Mouse (Mus musculus) heart, embryonic 16.5 days (tissue): ENCODE measurements around the gene Atg101. TPM values are rescaled to one million over a fixed set of nuclear protein-coding genes. Genes with fewer than 3 reads are reported as not detected.

Experiments used
- ATAC-seq: fragments of 200-750 bp; cut with Nextera tagmentation; replicated peaks from 2 replicates; pipeline ENCODE4 v1.8.0; 2017; ENCODE audit warnings: moderate number of reproducible peaks; ENCODE audit not compliant: insufficient read depth, low FRiP score; ENCODE audit errors: extremely low read depth
- H3K27ac ChIP-seq: fragments of 300-500 bp; sonication (generic); 2 replicates; pipeline ENCODE4 v1.5.1; 2014; ENCODE audit warnings: mild to moderate bottlenecking, low read length, control low read depth, moderate library complexity
- H3K27me3 ChIP-seq: fragments of 300-500 bp; sonication (generic); 2 replicates; pipeline ENCODE4 v1.6.1; 2014; ENCODE audit warnings: low read length, mixed read lengths; ENCODE audit not compliant: control insufficient read depth, insufficient read depth
- H3K36me3 ChIP-seq: fragments of 300-500 bp; sonication (generic); 2 replicates; pipeline ENCODE4 v1.6.1; 2014; ENCODE audit not compliant: control insufficient read depth, insufficient read depth
- H3K4me1 ChIP-seq: fragments of 300-500 bp; sonication (generic); 2 replicates; pipeline ENCODE4 v1.6.1; 2014; ENCODE audit warnings: low read length, mixed read lengths; ENCODE audit not compliant: control insufficient read depth, insufficient read depth
- H3K4me2 ChIP-seq: fragments of 300-500 bp; sonication (generic); 2 replicates; pipeline ENCODE4 v1.6.1; 2014; ENCODE audit warnings: low read depth, mild to moderate bottlenecking, control low read depth, low read length
- H3K4me3 ChIP-seq: fragments of 300-500 bp; sonication (generic); 2 replicates; pipeline ENCODE4 v1.5.1; 2014; ENCODE audit warnings: mild to moderate bottlenecking, control low read depth, low read length
- H3K9ac ChIP-seq: fragments of 300-500 bp; sonication (generic); 2 replicates; pipeline ENCODE4 v1.6.1; 2014; ENCODE audit warnings: low read length, control low read depth
- H3K9me3 ChIP-seq: fragments of 300-500 bp; sonication (generic); replicated peaks from 2 replicates; pipeline ENCODE4 v1.6.1; 2016; ENCODE audit warnings: low read length; ENCODE audit not compliant: control insufficient read depth
- WGBS: fragments of 180-500 bp; shearing (Covaris S2); extraction: QIAGEN DNeasy Blood & Tissue Kit; methylation state at CpG from one replicate; pipeline ENCODE4 v1.1.7; 2014; 5-methylcytosine and 5-hydroxymethylcytosine counted together
- polyA plus RNA-seq: library from polyadenylated mRNA; unstranded; fragments of >200 nt; fragmentation: Nextera tagmentation; extraction: Ambion mirVana; gene quantifications from 2 replicates; pipeline ENCODE4 v1.2.1, GENCODE M21; 2015

The Atg101 gene
- polyA plus RNA-seq, 1 experiment from 2014 or later: 68.9 TPM

DNA sequence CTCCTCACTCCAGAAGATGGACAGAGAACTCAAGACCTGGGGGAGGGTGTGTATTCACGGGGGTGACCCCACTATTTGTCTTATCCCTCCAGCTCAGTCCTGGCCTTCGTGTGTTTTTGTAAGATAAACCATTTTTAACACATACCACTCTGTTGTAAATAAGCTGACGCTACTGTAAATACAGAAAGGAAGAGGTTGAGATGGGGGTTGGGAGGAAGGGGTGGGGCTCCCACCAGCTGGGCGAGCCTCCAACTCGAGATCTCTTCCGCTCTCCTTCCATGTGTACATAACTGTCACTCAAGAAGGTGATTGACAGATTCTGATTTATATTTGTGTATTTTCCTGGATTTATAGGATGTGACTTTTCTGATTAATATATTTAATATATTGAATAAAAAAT lies 9.7 kb upstream of the Atg101 start:
- no peak for ATAC-seq
- Histone ChIP-seq H3K36me3 (peaks cover 30% of the 10 kb centered on the region), H3K27ac (no peak overlapping the region), H3K9me3 (no peaks in the 10 kb centered on the region), H3K9ac (no peak overlapping the region), H3K27me3 (no peaks in the 10 kb centered on the region), H3K4me1 (peaks cover 4% of the 10 kb centered on the region; the same call in 1 of the 2 replicates), H3K4me2 (no peak overlapping the region), H3K4me3 (no peak overlapping the region)
- 52% methylated on average over 6 of the region's 6 CpGs for WGBS

DNA sequence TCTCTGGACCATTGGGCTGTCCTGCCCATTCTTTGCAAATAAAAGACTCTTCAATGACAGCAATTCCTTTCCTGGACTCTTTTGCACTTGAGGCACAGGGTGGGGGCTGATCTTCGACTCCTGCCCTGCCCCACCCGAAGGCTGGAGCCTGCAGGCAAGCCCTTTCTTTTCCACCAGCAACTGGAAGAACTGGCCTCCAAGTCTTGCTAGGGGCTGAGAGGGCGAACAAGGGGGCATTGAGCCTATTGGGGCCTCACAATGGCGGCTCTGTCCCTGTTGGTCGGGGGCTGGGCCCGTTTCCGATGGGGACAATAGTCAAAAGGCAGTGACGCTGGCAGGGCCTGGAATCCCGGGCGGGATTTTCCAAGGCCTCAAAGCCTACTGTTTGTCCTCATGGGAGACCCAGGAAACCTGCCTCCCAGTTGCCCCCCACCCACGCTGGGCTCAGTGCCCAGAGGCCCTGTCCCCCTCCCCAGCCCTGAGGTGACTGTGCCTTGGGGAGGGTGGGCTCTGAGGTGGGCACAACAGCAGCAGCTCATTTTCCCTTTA lies 6.6 kb upstream of the Atg101 start:
- Histone ChIP-seq H3K27ac (no peak overlapping the region), H3K4me2 (no peak overlapping the region), H3K27me3 (no peaks in the 10 kb centered on the region), H3K9ac (no peak overlapping the region), H3K4me3 (no peak overlapping the region), H3K4me1 (peaks cover 3% of the 10 kb centered on the region; the same call in 1 of the 2 replicates), H3K9me3 (no peaks in the 10 kb centered on the region), H3K36me3 (peaks cover 20% of the 10 kb centered on the region)
- no peak for ATAC-seq
- 70% methylated on average over 11 of the region's 11 CpGs for WGBS

DNA sequence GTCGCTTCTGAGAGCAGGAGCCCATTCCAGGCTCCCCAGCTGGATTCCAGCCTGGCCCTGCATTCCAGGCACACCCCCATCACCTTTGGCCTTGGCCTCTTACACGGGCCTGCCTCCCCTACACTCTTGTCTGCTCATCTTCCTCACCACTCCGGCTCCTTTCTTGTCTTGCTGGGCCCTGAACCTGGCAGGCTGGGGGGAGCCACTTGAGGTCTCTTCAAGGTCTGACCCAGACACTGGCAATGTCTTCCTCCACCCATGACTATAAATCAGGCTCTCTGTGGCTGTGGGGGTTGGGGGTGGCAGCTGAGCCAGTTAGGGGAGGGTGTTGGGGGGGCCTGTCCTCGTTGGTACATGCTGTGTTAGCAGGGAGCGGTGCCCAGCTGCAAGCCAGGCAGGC lies 5.5 kb upstream of the Atg101 start:
- WGBS: 50% methylated on average over 5 of the region's 5 CpGs
- Histone ChIP-seq H3K27me3 (no peaks in the 10 kb centered on the region), H3K36me3 (peaks cover 9% of the 10 kb centered on the region), H3K4me2 (no peak overlapping the region), H3K9ac (peak overlapping the region; percentile 16; the same call in 1 of the 2 replicates), H3K27ac (no peak overlapping the region), H3K9me3 (no peaks in the 10 kb centered on the region), H3K4me3 (no peak overlapping the region), H3K4me1 (peaks cover 7% of the 10 kb centered on the region)
- no peak for ATAC-seq

DNA sequence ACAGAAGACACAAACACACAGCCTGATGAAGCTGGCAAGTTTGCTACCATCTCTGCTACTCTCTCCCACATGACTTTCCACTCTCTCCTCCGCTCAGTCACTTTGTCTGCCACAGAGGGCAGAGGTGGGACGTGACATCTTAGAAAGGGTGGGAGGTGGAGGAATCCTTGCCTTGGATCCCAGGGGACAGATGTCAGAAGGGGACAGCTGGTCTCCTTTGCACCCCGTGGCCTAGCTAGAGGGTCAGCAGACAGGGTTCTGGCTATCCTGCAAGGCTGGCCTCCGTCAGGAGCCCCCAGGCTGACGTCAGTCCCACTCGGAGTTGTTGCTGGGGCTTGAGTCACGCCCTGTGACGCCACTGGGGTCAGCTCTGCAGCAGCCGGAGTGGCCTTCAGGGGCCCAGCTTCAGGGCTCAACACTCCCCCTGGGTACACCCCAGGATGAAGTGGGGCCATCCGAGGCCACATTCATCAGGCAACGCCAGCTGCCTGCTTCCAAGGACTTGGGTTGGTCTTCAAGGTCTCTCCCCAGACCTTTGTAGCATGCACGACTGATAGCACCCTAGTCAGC lies 4.6 kb upstream of the Atg101 start:
- no peak overlapping the region; the same call in 1 of the 2 replicates for H3K27ac ChIP-seq
- H3K4me2 ChIP-seq: no peak overlapping the region
- 58% methylated on average over 12 of the region's 12 CpGs for WGBS
- no peak for ATAC-seq
- peak overlapping the region; percentile 37; the same call in 1 of the 2 replicates for H3K9ac ChIP-seq
- H3K36me3 ChIP-seq: peaks cover under 1% of the 10 kb centered on the region
- H3K4me1 ChIP-seq: peaks cover 7% of the 10 kb centered on the region
- no peaks in the 10 kb centered on the region for H3K27me3 ChIP-seq
- H3K9me3 ChIP-seq: no peaks in the 10 kb centered on the region
- no peak overlapping the region for H3K4me3 ChIP-seq

DNA sequence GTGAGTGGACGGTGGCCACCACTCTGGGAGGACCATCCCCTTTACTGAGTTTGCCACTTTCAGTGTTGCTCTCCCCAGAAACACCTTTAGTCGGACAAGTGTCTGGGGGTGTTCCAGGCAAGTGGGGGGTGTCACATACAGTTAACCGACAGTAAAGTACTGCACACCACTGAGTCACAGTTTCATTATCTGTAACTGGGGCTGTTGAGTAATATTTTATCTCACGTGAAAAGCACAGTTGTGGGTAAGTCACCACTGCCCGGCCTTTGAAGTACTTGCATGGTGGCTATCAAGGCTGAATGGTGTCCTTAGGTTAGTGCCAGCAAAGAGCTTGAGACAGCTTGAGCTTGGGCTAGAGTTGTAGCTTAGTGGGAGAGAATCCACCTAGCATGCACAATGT lies 1.6 kb upstream of the Atg101 start:
- no peak for ATAC-seq

DNA sequence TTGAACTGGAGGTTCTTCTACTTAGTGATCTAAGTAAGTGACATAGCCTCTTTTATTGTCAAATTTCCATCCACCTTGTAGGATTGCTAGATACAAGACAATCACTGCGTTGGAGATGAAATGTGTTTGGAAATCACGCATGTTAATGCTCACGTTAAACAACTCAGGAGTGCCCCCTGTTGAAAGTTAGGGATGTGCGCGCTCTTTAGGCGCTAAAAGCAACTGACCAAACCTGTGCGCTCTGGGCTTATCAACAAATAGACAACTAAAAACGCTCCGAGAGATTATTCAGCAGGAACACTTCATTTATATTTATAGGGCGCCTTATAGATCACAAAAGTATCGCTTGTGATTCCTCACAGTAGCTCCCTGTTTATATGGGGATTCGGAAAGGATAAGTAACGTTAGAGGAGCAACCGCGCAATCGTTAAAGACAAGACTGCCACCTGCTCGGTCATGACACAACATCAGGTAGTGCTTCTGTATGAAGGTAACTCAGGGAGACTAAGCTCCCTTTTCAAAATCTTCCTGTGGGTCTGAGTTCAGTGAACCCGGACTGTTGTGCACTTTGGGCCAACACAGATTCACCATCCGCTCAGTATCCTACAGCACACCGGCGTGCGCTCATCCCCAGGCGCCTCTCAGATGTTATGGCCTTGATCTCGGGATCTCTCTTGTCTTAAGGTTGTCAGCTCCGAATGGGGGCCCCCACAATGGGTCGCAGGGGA lies 725 bp upstream of the Atg101 start:
- peak; percentile 57 for ATAC-seq

More for the DNA sequence above, 1.6 kb upstream of the Atg101 start:
- no peak overlapping the region for H3K27ac ChIP-seq
- no peak overlapping the region for H3K4me3 ChIP-seq
- WGBS: 59% methylated on average over 5 of the region's 5 CpGs
- no peak overlapping the region for H3K9ac ChIP-seq
- H3K27me3 ChIP-seq: no peaks in the 10 kb centered on the region
- H3K4me1 ChIP-seq: peaks cover 17% of the 10 kb centered on the region
- H3K4me2 ChIP-seq: no peak overlapping the region
- H3K36me3 ChIP-seq: 0 out of 2 replicates have a peak, but pooled peaks cover 5% of the 10 kb centered on the region
- no peaks in the 10 kb centered on the region for H3K9me3 ChIP-seq

DNA sequence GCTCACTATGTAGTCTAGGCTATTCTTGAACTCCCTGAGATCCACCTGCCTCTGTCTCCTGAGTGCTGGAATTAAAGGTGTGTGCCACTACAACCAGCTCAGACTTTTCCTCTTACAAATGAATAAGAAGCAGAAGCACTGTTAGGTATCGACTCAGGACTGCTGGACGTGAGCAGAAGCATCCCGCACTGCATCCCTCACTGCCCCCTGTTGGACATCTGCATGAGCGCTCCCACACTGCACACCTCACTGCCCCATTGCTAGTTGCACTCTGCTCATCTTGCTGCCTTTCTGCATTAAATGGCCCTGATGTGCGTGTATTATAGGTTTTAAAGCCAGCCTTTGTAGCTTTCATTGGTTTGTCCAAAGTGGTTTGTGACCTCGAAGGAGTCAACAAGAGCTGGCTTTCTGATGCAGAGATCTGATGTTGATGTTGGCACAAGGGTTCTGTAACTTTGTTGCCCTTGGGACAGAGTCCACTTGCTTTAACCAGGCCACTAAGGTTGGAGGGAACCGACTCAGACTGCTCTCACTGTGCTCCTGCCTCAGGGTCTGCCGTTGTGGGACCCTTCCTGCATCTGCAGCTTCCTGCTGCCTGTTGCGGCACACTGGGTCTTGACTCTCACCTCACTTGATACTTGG lies 2.2 kb downstream of the Atg101 start:
- no peak for ATAC-seq
- Histone ChIP-seq H3K27me3 (no peaks in the 10 kb centered on the region), H3K9me3 (no peaks in the 10 kb centered on the region), H3K4me3 (no peak overlapping the region), H3K27ac (no peak overlapping the region), H3K9ac (no peak overlapping the region), H3K4me1 (peaks cover 14% of the 10 kb centered on the region), H3K4me2 (no peak overlapping the region), H3K36me3 (peaks cover 38% of the 10 kb centered on the region)
- 67% methylated on average over 9 of the region's 9 CpGs for WGBS

More for the DNA sequence above, 725 bp upstream of the Atg101 start:
- Histone ChIP-seq H3K36me3 (peaks cover 10% of the 10 kb centered on the region), H3K4me3 (peak overlapping the region; percentile 98), H3K4me1 (peaks cover 17% of the 10 kb centered on the region), H3K27ac (peak overlapping the region; percentile 49), H3K9me3 (no peaks in the 10 kb centered on the region), H3K4me2 (peak overlapping the region; percentile 87), H3K27me3 (no peaks in the 10 kb centered on the region), H3K9ac (peak overlapping the region; percentile 97)
- 1% methylated on average over 26 of the region's 26 CpGs for WGBS

DNA sequence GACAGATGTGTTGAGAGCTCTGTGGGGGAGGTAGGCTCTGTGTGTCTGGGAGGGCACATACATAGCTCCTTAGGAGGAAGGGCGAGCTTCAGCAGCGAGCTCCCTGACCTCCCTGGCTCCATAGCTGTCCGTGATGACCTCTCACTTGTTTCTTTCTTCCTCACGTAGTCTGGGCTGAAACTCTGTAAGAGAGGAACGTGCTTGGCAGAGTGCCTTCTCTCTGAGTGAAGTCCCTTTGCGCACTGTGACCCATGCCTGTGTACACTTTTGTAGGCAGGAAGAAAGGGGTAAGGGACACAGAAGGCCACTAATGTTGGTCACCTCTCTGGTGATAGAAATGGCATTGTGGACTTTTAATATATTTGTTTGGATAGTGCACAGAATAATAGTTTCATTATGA lies 3.3 kb downstream of the Atg101 start:
- H3K27ac ChIP-seq: no peak overlapping the region
- ATAC-seq: no peak
- no peaks in the 10 kb centered on the region for H3K9me3 ChIP-seq
- H3K4me2 ChIP-seq: no peak overlapping the region
- peaks cover 14% of the 10 kb centered on the region for H3K4me1 ChIP-seq
- no peaks in the 10 kb centered on the region for H3K27me3 ChIP-seq
- H3K4me3 ChIP-seq: no peak overlapping the region
- H3K9ac ChIP-seq: no peak overlapping the region
- H3K36me3 ChIP-seq: peaks cover 42% of the 10 kb centered on the region
- WGBS: 73% methylated on average over 6 of the region's 6 CpGs

DNA sequence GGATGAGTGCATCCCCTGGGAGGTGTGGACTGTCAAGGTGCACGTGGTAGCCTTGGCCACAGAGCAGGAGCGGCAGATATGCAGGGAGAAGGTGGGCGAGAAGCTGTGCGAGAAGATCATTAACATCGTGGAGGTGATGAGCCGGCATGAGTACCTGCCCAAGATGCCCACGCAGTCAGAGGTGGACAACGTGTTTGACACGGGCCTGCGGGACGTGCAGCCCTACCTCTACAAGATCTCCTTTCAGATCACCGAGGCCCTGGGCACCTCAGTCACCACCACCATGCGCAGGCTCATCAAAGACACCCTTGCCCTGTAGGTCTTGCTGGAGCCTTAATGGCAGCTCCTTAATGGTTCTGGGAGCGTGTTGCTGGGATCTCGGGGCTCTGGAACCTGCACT lies 6.3 kb downstream of the Atg101 start:
- WGBS: 93% methylated on average over 15 of the region's 15 CpGs
- H3K27ac ChIP-seq: no peak overlapping the region
- H3K9me3 ChIP-seq: no peaks in the 10 kb centered on the region
- H3K27me3 ChIP-seq: no peaks in the 10 kb centered on the region
- no peak overlapping the region for H3K4me2 ChIP-seq
- no peak overlapping the region for H3K9ac ChIP-seq
- no peak for ATAC-seq
- H3K4me3 ChIP-seq: no peak overlapping the region
- H3K4me1 ChIP-seq: peaks cover 1% of the 10 kb centered on the region
- H3K36me3 ChIP-seq: peaks cover 42% of the 10 kb centered on the region
